Mouse (Mus musculus) retina, adult 2 months (tissue): Measurements from ENCODE around the gene Pmepa1.

Experiments used
- DNase-seq: peaks from one replicate; pipeline ENCODE4 v3.0.0-alpha.2; 2012; ENCODE audit warnings: low read depth, low spot score

The Pmepa1 gene

GRCm38 (mm10) chr2:173185282-173185681, 91.1 kb downstream of the Pmepa1 start:
- DNase-seq: no peak

GRCm38 (mm10) chr2:173184475-173185080, 91.8 kb downstream of the Pmepa1 start:
- DNase-seq: no peak

- DNase-seq: no peak
Observed at GRCm38 (mm10) chr2:173183836-173184460, 92.4 kb downstream of the Pmepa1 start.

GRCm38 (mm10) chr2:173183311-173183710, 93.0 kb downstream of the Pmepa1 start:
- no peak for DNase-seq

- no peak for DNase-seq
Observed at GRCm38 (mm10) chr2:173182796-173183195, 93.5 kb downstream of the Pmepa1 start.

GRCm38 (mm10) chr2:173181901-173182300, 94.4 kb downstream of the Pmepa1 start:
- no peak for DNase-seq

GRCm38 (mm10) chr2:173181486-173181885, 94.8 kb downstream of the Pmepa1 start:
- no peak for DNase-seq

GRCm38 (mm10) chr2:173180721-173181388, 95.5 kb downstream of the Pmepa1 start:
- no peak for DNase-seq

GRCm38 (mm10) chr2:173180026-173180425, 96.3 kb downstream of the Pmepa1 start:
- DNase-seq: no peak

- no peak for DNase-seq
Observed at GRCm38 (mm10) chr2:173179046-173179445, 97.3 kb downstream of the Pmepa1 start.

- DNase-seq: no peak
Observed at GRCm38 (mm10) chr2:173177951-173178350, 98.4 kb downstream of the Pmepa1 start.

- no peak for DNase-seq
Observed at GRCm38 (mm10) chr2:173177481-173177880, 98.9 kb downstream of the Pmepa1 start.

- no peak for DNase-seq
Observed at GRCm38 (mm10) chr2:173175703-173176102, 100.6 kb downstream of the Pmepa1 start.

- DNase-seq: no peak
Observed at GRCm38 (mm10) chr2:173174569-173174968, 101.8 kb downstream of the Pmepa1 start.
